Mouse (Mus musculus) lung, postnatal 4 days (tissue): Measurements from ENCODE around the gene Zfp704.

ENCODE experiments used
- DNase-seq, 2 experiments: peaks; one replicate each; pipeline ENCODE4 v3.0.0; 2021

The Zfp704 gene

DNA sequence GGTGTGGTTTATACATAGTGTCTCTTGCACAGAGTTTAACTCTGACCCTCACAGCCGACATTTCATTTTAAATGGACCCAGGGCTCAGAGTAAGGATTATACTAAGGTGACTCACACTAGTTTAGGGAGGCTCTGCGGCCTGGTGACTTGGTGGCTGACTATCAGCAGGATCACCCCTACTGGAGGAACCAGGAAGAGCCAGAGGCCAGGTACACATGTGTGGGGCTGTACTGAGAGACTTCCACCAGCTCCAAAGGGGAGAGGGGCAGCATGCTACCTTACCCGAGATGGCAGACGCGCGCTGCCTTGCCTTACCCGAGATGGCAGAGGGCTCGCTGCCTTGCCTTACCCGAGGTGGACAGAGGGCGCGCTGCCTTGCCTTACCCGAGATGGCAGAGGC is 159.4 kb downstream of the Zfp704 start:
- no peak for DNase-seq

GRCm38 (mm10) chr3:9449261-9450007 is 160.5 kb downstream of the Zfp704 start:
- DNase-seq = no peak

GRCm38 (mm10) chr3:9448541-9448940 is 161.3 kb downstream of the Zfp704 start:
- no peak for DNase-seq

- DNase-seq = no peak
Measured at GRCm38 (mm10) chr3:9444558-9444957, 165.3 kb downstream of the Zfp704 start.

DNA sequence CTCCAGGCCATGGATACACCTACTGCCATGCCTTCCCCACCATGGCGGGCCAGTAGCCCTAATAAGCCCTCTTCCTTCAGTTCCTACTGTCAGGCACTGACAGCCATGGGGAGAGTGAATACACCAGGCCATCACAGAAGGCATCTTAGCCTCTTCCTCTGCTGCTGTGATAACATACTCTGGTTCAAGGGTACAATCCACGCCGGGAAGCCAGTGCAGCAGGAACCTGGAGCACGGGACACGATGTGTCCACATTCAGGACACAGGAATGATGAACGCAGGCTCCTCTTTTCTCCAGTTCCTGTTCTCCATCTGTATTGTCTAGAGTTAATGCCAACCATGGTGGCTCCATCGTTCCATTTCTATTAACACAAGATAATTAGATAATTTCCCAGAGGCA is 165.9 kb downstream of the Zfp704 start:
- DNase-seq = no peak

- no peak for DNase-seq
Measured at GRCm38 (mm10) chr3:9443476-9443875, 166.4 kb downstream of the Zfp704 start.

DNA sequence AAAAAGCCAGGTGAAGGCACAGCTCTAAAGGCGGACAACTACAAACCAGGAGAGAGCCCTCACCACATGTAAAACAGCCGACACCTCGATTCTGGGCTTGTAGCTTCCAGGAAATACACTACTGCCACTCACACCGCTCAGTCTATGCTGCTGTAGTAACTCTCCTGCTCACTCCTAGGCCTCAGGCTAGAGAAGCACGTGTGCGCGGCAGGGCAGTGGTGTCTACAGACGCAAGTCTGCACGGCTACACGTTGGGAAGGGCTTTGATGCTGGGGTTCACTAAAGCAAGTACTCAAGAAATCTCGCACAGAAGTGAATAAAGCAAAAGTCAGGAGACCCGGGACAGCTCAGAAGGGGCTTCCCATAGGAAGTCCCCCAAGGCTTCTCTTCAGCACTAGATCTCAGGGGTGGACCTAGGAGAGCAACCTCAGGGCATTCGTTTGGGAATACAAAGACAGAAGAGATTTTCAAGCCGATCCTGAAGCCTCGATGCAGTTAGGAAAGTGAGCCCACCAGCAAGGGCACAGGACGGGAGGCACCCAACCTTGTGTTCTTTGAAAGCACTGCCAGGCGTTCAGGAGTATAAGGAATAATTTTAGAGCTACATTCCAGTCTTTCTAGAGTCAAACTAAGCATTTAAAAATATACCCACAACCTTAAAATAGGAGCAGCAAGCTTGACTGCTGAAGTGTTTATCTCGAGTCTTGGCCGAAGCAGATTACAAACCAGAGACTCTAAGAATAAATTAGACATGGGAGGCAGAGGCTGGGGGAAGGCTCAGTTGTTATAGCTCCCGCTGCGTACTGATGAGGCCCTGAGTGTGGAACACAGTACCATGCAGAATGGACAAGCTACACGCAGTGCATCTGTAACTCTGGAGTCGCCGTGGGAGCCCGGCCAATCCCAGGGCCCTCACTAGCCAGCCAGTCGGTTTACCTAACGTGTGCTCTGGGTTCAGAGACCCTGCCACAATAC is 168.0 kb downstream of the Zfp704 start:
- DNase-seq = no peak

- no peak for DNase-seq
Measured at GRCm38 (mm10) chr3:9440466-9440865, 169.4 kb downstream of the Zfp704 start.

DNA sequence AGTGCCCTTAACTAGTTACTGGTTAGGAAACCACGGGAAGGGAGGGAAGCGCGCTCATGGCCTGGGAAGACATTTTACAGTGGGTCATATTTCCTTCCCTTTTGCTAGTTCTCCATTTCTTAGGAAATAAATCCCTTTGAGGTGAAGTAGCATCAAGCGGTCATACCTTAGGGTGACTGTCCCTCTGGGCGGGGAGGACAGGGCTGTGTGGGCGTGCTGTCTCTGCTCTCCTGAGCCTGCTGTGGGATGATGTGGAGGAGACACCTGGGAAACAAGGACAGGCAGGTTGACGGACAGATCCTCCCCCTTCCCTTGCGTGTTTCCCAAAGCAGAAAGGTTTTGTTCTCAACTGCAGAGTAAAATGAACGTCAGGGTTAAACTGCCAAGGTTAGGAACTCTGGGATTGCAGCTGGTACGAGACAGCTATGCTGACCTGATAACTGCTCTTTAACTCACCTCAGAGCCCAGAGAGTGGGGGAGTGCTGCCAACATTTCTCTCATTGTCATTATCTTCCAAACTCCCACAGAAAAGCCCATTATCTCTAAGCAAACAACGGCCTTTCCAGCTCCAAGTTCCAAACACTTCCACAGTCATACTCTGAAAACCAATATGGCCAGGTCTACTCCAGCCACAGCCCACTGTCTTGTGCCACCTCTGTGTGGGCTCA is 170.1 kb downstream of the Zfp704 start:
- DNase-seq = no peak

DNA sequence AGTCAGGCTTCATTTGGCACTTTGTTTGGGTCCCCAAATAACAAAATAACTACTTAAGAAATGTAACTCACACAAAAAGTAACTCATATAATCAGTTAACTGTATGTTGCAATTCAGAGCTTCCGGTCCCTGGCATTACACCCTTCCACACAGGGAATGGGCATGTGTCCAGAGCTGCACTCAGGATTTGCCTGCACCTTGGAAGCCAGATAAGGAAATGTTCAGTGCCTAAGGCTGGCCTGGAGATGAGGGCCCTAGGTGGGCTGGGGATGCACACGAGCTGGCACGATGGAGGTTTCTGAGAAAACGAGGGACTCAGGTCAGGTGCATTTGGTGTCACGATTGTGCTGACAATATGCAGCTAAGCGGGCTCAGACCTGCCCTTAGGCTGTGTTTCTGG is 173.6 kb downstream of the Zfp704 start:
- DNase-seq = peak; percentile 33 to 38

GRCm38 (mm10) chr3:9434394-9435175 is 175.3 kb downstream of the Zfp704 start:
- DNase-seq = no peak

- DNase-seq = no peak
Measured at GRCm38 (mm10) chr3:9432796-9433526, 176.9 kb downstream of the Zfp704 start.

GRCm38 (mm10) chr3:9432226-9432625 is 177.7 kb downstream of the Zfp704 start:
- DNase-seq = no peak

GRCm38 (mm10) chr3:9429946-9430345 is 179.9 kb downstream of the Zfp704 start:
- DNase-seq = no peak

- no peak for DNase-seq
Measured at GRCm38 (mm10) chr3:9427826-9428225, 182.1 kb downstream of the Zfp704 start.

DNA sequence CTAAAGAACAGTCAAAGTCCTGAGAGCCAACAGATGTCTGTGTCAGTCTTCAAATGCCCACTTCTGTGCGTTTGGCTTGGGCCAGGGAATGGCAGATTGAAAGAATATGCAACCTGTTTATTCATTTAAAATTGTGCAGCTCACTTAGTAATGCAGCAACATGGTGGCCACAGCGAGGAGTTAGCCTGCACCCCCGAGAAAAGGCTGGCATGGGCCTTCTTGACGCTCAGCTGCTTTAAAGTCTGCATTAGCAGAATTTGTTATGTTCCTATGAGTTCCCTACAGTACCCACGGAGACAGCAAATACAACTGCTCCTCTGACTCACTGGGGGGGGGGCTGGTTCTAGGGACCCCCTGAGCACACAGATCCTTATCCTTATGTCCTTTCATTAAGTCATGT is 184.2 kb downstream of the Zfp704 start:
- DNase-seq = no peak

DNA sequence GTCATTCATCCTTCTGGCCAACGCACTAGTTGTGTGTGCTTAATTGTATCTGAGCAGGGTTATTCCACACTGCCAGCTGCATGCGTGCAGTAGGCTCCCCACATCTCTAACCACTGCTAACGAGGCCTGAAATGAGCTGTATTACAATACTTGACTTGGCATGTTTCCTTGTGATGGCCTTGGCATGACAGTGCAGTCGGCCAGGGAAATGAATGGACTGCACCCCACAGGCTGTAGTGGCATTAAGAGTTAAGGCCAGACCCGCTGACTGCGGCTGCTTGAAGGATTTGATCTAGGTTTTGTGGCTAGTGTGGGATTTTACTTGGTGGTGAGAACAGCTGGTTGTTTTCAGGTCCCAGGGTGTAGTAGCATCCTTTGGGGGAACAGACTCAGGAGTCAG is 185.2 kb downstream of the Zfp704 start:
- DNase-seq = no peak

DNA sequence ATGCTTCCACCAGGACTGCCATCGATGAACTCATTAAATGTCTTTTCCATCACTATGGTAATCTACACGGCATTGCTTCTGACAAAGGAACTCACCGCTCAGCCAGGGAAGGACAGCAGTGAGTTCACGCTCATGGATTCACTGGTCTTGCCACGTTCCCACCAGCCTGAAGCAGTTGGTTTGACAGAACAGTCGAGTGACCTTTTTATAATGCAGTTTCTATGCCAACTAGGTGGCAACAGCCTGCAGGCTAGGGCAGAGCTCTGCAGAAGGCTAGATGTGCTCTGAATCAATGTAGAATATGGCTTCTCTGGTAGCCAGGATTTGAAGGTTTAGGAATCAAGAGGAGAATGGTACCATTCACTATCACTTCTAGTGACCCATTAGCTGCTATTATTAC is 186.2 kb downstream of the Zfp704 start:
- DNase-seq = no peak

DNA sequence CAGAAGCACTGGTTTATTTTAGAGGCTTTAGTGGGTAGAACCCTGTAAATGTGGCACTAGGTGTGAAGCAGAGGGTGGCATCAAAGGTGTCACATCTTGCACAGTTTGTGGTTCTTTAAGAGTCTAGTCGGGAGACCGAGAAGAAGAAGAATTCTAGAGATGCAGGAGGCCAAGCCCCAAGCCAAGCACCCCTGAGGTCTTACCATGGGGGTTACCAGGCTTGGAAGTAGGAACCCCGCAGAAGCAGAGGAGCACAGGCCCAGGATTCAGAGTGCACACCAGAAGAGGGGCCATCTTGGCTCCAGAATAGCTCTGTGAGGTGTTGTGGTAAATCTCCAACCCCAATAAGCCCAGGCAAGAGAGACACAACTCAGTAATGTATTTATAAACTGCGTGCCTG is 201.0 kb downstream of the Zfp704 start:
- DNase-seq = no peak

- no peak for DNase-seq
Measured at GRCm38 (mm10) chr3:9407801-9408200, 202.1 kb downstream of the Zfp704 start.

DNA sequence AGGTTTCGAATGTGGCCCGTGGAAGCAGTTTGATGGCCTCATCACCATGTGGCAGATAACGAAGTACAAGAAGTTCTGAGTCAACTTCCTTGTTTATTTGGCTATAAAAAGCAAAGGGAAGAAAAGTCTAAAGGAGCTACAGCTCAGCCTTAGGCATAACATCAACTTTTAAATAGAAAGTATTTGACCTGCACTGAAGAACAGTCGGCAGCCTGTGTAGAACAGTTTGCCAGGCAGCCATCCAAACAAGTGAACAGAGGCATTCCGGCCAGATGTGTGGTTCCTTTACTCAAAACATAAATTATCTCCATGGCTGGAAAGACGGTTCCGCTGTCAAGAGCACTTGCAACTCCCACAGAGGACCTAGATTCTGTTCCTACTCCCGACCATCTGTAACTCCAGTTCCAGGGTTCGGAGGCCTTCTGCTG is 202.8 kb downstream of the Zfp704 start:
- peak in 1 of 2 experiments; percentile 39 for DNase-seq

- DNase-seq = no peak
Measured at GRCm38 (mm10) chr3:9405341-9405740, 204.5 kb downstream of the Zfp704 start.
